Mouse (Mus musculus): Measurements from ENCODE around the gene Tmem223.

DNA sequence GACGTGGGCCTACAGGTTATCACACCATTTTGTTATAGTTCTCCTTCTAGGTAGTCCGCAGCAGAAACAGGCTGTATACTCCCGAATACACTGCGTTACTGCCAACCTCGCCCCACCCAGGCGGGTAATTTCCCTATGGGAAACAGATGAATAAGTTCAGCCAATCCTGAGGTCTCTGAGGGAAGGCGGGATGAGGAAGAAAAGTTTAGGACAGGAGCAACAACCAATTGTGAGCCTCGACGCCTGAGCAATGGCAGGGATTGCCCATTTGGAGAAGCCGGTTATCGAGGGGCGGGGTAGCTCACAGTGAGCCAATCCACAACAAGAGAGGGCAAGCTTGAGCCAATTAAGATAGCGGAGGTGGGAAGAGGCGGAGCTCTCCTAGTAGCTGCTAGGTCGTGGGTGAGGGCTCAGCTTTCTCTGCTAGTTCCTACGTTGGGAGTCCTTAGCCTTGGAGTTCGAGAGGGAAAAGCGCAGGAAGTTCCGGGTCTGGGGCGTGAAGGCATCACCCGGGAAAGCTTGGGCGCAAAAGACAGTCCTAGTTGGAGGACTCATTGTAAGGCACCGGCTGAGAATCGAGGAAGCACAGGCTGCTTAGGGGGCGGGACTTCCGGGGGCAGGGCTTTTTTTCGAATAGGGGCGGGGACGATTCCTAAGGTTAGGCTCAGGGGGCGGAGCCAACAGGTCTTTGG, 31.5 kb downstream of the Tmem223 start, which contains the start of gene Zbtb3:
- no peak for TF ChIP-seq CTCF (IDR thresholded peaks at IDR 0.05; ENCODE audit: low read depth, low read length)
- 0 out of 2 replicates have a peak, but pooled peaks have one; percentile 32 for TF ChIP-seq POLR2A (IDR thresholded peaks at IDR 0.05; ENCODE audit: borderline replicate concordance, low read depth, low read length)
